Mouse (Mus musculus) layer of hippocampus, adult 9-11 months (tissue): ENCODE measurements around the gene Usp19.

Experiments
- DNase-seq: peaks from one replicate; pipeline ENCODE4 v3.0.0; 2022

The Usp19 gene

DNA sequence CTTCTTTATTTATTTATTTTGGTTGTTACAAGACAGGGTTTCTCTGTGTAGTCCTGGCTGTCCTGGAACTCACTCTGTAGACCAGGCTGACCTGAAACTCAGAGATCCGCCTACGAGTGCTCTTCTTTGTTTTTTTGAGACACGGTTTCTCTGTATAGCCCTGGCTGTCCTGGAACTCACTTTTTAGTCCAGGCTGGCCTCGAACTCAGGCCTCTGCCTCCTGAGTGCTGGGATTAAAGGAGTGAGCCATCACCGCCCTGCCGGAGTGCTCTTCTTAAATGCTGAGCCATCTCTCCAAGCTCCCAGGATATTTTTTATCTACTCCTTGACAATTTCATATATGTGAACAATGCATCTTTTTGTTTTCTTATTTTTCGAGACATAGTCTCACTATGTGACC lies 16.5 kb downstream of the Usp19 start:
- no peak for DNase-seq

GRCm38 (mm10) chr9:108507619-108508434 lies 17.4 kb downstream of the Usp19 start, which contains the start of gene Qars:
Qars (plus strand) TSS chr9:108507706.
- peak; percentile 96 for DNase-seq

DNA sequence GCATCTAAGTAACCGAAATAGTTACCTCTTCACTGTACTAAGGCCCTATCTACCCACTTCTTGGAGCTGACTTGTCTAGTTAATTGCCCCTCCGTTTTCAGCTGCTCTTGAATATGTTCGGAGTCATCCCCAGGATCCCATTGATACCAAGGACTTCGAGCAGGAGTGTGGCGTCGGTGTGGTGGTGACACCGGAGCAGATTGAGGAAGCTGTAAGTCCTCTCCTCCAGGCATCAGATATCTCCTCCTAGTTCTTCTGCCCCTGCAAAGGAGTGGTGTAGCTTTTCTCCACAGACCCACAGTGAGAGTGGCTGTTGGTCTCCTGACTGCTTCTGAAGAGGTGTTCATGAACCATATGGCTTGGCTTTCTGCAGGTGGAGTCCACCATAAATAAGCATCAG lies 18.4 kb downstream of the Usp19 start:
- DNase-seq: no peak

DNA sequence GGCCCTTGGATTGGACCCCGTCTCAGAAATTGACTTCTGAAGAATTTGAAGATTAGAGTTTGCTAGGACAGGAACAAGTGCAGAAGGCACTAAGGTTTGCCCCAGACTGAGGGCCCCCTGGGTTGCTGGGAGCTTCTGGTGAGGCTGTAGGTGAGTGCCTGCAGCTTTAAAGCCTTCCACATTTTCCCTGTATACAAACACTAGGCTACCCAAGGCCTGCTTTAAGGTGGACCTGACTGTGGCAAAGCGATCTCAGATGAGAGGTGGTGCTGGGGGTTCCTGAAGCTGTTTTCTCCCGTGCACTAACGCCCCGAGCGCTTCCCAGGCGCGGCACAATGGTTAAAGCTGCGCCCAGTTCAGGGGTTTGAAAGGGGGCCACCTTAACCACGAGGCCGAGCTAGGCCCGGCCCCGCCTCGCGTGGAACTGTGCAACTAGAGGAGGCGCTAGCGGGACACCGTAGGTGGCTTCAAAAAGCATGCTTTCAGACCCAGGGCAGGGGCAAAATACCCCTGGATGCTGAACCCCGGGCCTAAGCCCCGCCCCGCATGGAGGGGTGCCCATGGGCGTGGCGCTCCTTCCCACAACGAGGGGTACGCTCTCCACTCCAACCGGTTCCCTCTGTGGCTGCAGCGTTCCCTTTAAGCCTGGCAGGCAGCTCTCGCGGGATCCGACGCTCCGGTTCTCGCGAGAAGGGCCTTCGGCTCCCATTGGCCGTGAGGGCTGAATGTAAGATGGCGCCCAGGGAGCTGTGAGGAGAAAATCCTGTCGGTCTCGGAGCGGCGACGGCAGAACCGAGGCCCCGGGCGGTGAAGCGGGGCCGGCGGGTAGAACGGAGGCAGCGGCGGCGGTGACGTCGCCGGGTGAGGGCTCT lies 26.2 kb downstream of the Usp19 start, which contains the start of gene Qrich1:
Qrich1 (plus strand) TSS at position 427 of the 872 bp plus-strand sequence.
- DNase-seq: peak; percentile 96

DNA sequence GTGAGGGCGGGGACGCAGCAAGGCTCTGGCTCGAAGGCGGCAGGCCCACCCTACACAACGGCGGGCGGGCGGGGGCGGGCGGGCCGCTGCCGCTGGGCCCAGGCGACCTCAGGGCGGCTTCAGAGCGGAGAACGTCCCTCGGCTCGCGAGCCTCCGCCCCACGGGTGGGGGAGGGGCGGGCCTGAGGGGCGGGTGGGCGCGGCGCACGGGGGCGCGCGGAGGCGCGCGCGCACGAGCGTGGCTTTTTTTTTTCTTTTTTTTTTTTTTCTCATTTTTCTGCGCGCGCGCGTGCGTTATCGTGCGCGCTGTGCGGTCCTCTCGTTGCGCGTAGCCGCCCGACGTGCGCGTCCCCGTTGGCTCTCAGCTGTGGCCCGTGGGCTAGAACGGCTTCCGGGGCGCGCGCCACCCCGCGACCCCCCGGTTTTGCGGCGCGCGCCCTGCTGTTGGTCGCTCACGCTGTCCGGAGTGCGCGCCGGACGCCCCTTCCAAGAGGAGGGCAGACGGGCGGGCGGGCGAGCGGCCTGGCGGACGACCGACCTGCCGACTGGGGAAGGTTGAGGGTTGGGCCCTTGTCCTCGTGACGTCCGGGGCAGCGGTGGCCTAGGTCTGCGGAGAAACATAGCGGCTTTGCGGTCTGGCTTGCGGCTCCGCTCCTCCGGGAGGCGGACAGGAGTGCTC lies 27.0 kb downstream of the Usp19 start:
- peak; percentile 82 for DNase-seq

GRCm38 (mm10) chr9:108517931-108518332 lies 27.5 kb downstream of the Usp19 start:
- DNase-seq: peak; percentile 38

DNA sequence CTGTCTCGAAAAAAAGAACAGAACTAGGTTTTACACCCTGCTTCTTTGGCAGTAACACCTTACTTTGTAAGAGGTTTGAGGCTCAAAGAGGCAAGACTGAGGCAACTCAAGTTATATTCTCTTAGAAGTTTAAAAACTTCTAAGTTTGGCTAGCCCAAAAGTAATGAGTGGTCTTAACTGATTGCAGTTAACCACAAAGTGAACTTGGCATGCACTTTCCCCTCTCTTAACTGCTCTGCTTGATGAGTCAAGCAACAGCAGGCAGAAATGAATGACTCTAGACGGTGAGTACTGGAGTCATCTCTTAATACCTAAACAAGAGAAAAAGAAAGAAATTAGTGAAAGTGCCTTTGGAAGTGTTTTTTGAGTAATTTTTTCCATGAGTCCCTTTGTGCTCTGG lies 31.2 kb downstream of the Usp19 start:
- no peak for DNase-seq

GRCm38 (mm10) chr9:108523341-108523740 lies 32.9 kb downstream of the Usp19 start:
- DNase-seq: no peak

- DNase-seq: no peak
Observed at GRCm38 (mm10) chr9:108525400-108525799, 35.0 kb downstream of the Usp19 start.

GRCm38 (mm10) chr9:108530954-108531353 lies 40.6 kb downstream of the Usp19 start:
- no peak for DNase-seq

DNA sequence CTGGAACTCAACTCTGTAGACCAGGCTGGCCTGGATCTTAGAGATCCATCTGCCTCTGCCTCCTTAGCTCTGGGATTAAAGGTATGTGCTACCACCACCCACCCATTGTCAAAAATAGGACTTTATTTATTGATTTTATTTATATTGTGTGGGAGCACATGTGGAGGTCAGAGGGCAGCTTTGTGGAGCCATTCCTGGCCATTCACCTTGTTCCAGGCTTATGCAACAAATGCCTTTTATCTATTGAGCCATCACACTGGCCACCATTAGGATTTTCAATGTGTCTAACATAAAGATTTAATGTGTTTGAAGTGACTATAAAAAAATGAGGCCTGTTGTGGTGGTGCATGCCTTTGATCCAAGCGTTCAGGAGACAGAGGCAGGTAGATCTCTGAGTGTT lies 41.1 kb downstream of the Usp19 start:
- no peak for DNase-seq

- DNase-seq: no peak
Observed at GRCm38 (mm10) chr9:108540846-108541245, 50.4 kb downstream of the Usp19 start.

DNA sequence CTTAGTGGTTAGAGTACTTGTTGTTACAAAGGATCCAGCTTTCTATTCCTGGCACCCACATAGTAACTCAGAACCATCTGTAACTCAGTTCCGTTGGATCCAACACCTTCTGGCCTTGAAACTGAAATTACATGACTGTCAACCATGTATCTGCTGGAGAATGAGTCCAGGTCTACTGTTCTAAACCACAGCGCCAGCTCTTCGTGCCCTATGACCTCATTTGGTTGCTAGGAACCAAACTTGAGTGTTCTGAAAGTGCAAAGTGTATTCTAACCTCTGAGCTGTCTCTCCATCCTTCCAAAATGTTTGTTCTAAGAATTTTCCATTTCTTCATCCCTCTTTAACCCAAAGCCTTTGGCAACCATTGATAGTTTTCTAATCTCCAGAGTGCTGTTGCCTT lies 55.6 kb downstream of the Usp19 start:
- no peak for DNase-seq

- DNase-seq: no peak
Observed at GRCm38 (mm10) chr9:108546875-108547274, 56.5 kb downstream of the Usp19 start.
